Mouse (Mus musculus) CH12.LX (cell line): ENCODE measurements around the gene Micu1.

Source experiments
- BHLHE40 ChIP-seq: IDR thresholded peaks from 2 replicates; pipeline ENCODE4 v1.6.1; 2011; ENCODE audit warnings: mild to moderate bottlenecking, low read depth, low read length, improper control_type of control experiment
- CTCF ChIP-seq, 2 experiments: IDR thresholded peaks in 1 of 2; conservative IDR thresholded peaks in 1 of 2; 2 replicates each; pipeline ENCODE4 v1.5.1; 2011 to 2012; ENCODE audit warnings: low read depth in 2 of 2, low read length in 2 of 2, improper control_type of control experiment in 1 of 2, inconsistent platforms in 1 of 2, mild to moderate bottlenecking in 1 of 2, moderate library complexity in 1 of 2
- EP300 ChIP-seq: IDR thresholded peaks from 2 replicates; pipeline ENCODE4 v1.6.1; 2011; ENCODE audit warnings: low read length, improper control_type of control experiment
- HCFC1 ChIP-seq: IDR thresholded peaks from 2 replicates; pipeline ENCODE4 v1.6.1; 2012; ENCODE audit warnings: low read depth, mild to moderate bottlenecking, inconsistent platforms, low read length, improper control_type of control experiment
- MAFK ChIP-seq: IDR thresholded peaks from 2 replicates; pipeline ENCODE4 v1.6.1; 2011; ENCODE audit warnings: low read length, improper control_type of control experiment; ENCODE audit not compliant: insufficient replicate concordance
- MAX ChIP-seq: IDR thresholded peaks from 2 replicates; pipeline ENCODE4 v1.6.1; 2011; ENCODE audit warnings: low read length, improper control_type of control experiment
- NELFE ChIP-seq: IDR thresholded peaks from 2 replicates; pipeline ENCODE4 v1.6.1; 2011; ENCODE audit warnings: low read depth, low read length, improper control_type of control experiment
- POLR2A ChIP-seq: IDR thresholded peaks from 2 replicates; pipeline ENCODE4 v1.6.1; 2011; ENCODE audit warnings: low read depth, mild to moderate bottlenecking, improper control_type of control experiment, low read length

DNA sequence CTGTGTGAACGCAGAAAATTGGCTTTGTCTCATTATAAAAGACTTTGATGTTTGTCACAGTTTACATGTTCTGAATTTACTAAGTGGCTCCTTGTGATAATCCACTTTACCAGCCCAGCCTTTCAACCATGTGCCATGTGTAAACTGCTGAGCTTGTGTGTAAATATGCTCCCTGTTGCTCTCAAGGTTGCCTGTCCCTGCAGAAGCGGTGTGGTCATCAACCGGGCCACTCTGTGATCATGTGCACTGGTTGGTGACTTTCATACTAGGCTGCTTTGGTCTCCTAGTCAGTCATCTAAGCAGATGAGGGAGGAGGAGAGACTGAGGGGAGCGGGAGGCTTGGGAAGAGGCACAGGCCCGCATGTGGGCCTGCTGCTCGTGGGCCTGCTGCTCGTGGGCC is 45.1 kb downstream of the Micu1 start:
- TF ChIP-seq CTCF (conservative IDR thresholded peaks at IDR 0.05 in 1 of 2, IDR thresholded peaks at IDR 0.05 in 1 of 2; ENCODE audit: low read depth in 2 of 2, low read length in 2 of 2) (no peak), NELFE (no peak), POLR2A (no peak), BHLHE40 (no peak), MAFK (no peak), MAX (no peak), HCFC1 (no peak), EP300 (no peak)
